Mouse (Mus musculus) neural tube, embryonic 12.5 days (tissue): ENCODE data around the gene Csf1. TPM values are rescaled to one million over a fixed set of nuclear protein-coding genes. Genes with fewer than 3 reads are reported as not detected.
A peak's percentile ranks its signal among the peaks of the same experiment; 100 is the strongest.

Experiments
- ATAC-seq: fragments of 200-750 bp; cut with Nextera tagmentation; 2 replicates; pipeline ENCODE4 v1.8.0; 2017; ENCODE audit warnings: low read depth, mild to moderate bottlenecking, moderate TSS enrichment, moderate library complexity; ENCODE audit not compliant: low FRiP score
- H3K27ac ChIP-seq: fragments of 300-500 bp; sonication (generic); 2 replicates; pipeline ENCODE4 v1.5.1; 2016
- H3K27me3 ChIP-seq: fragments of 300-500 bp; sonication (generic); replicated peaks from 2 replicates; pipeline ENCODE4 v1.6.1; 2016; ENCODE audit warnings: mild to moderate bottlenecking
- H3K36me3 ChIP-seq: fragments of 300-500 bp; sonication (generic); 2 replicates; pipeline ENCODE4 v1.6.1; 2016; ENCODE audit warnings: mild to moderate bottlenecking
- H3K4me1 ChIP-seq: fragments of 300-500 bp; sonication (generic); 2 replicates; pipeline ENCODE4 v1.6.1; 2016
- H3K4me2 ChIP-seq: fragments of 300-500 bp; sonication (generic); replicated peaks from 2 replicates; pipeline ENCODE4 v1.6.1; 2016; ENCODE audit warnings: mild to moderate bottlenecking
- H3K4me3 ChIP-seq: fragments of 300-500 bp; sonication (generic); 2 replicates; pipeline ENCODE4 v1.5.1; 2016
- H3K9ac ChIP-seq: fragments of 300-500 bp; sonication (generic); 2 replicates; pipeline ENCODE4 v1.6.1; 2016; ENCODE audit warnings: mild to moderate bottlenecking
- H3K9me3 ChIP-seq: fragments of 300-500 bp; sonication (generic); 2 replicates; pipeline ENCODE4 v1.6.1; 2016; ENCODE audit warnings: mild to moderate bottlenecking
- WGBS: fragments of 180-500 bp; shearing (Covaris S2); methylation state at CpG from one replicate; pipeline ENCODE4 v1.1.7; 2016; 5-methylcytosine and 5-hydroxymethylcytosine counted together
- polyA plus RNA-seq: library from polyadenylated mRNA; unstranded; fragments of >200 nt; fragmentation: Nextera tagmentation; extraction: Ambion mirVana; gene quantifications from 2 replicates; pipeline ENCODE4 v1.2.1, GENCODE M21; 2016

The Csf1 gene
- polyA plus RNA-seq, 1 experiment from 2014 or later, result 7.2 TPM

GRCm38 (mm10) chr3:107790766-107791303 lies 30.6 kb upstream of the Csf1 start:
- WGBS, result 88% methylated on average over 11 of the region's 11 CpGs

GRCm38 (mm10) chr3:107790227-107790626 lies 30.0 kb upstream of the Csf1 start:
- Histone ChIP-seq H3K27me3 (no peaks in the 10 kb centered on the region), H3K4me2 (no peak overlapping the region), H3K36me3 (no peaks in the 10 kb centered on the region), H3K9me3 (no peaks in the 10 kb centered on the region), H3K27ac (no peak overlapping the region), H3K4me1 (peaks cover 23% of the 10 kb centered on the region), H3K4me3 (no peak overlapping the region), H3K9ac (no peak overlapping the region)
- 87% methylated on average over 3 of the region's 3 CpGs for WGBS
- ATAC-seq, result no peak

More at GRCm38 (mm10) chr3:107790766-107791303, 30.6 kb upstream of the Csf1 start:
- peaks cover 23% of the 10 kb centered on the region for H3K4me1 ChIP-seq
- H3K36me3 ChIP-seq, result no peaks in the 10 kb centered on the region
- no peak overlapping the region for H3K4me3 ChIP-seq
- H3K27me3 ChIP-seq, result no peaks in the 10 kb centered on the region
- ATAC-seq, result no peak
- no peak overlapping the region for H3K4me2 ChIP-seq
- no peak overlapping the region for H3K9ac ChIP-seq
- H3K27ac ChIP-seq, result no peak overlapping the region
- no peaks in the 10 kb centered on the region for H3K9me3 ChIP-seq

GRCm38 (mm10) chr3:107788885-107789284 lies 28.6 kb upstream of the Csf1 start:
- H3K4me2 ChIP-seq, result no peak overlapping the region
- H3K36me3 ChIP-seq, result no peaks in the 10 kb centered on the region
- H3K4me1 ChIP-seq, result peaks cover 21% of the 10 kb centered on the region
- H3K4me3 ChIP-seq, result no peak overlapping the region
- H3K9me3 ChIP-seq, result no peaks in the 10 kb centered on the region
- H3K27ac ChIP-seq, result no peak overlapping the region
- no peak for ATAC-seq
- 67% methylated on average over 3 of the region's 3 CpGs for WGBS
- no peak overlapping the region for H3K9ac ChIP-seq
- H3K27me3 ChIP-seq, result no peaks in the 10 kb centered on the region

GRCm38 (mm10) chr3:107787613-107788501 lies 27.6 kb upstream of the Csf1 start:
- no peaks in the 10 kb centered on the region for H3K27me3 ChIP-seq
- H3K4me3 ChIP-seq, result no peak overlapping the region
- ATAC-seq, result 0 out of 2 replicates have a peak, but pooled peaks have one; percentile 12
- WGBS, result 69% methylated on average over 15 of the region's 15 CpGs
- H3K9me3 ChIP-seq, result no peaks in the 10 kb centered on the region
- H3K9ac ChIP-seq, result 0 out of 2 replicates have a peak overlapping the region, but pooled peaks have one; percentile 6
- peaks cover 12% of the 10 kb centered on the region for H3K4me1 ChIP-seq
- no peak overlapping the region for H3K27ac ChIP-seq
- peak overlapping the region; percentile 33; the same call in 1 of the 2 replicates for H3K4me2 ChIP-seq
- no peaks in the 10 kb centered on the region for H3K36me3 ChIP-seq

- no peaks in the 10 kb centered on the region for H3K9me3 ChIP-seq
- peak; percentile 49; the same call in 1 of the 2 replicates for ATAC-seq
- no peaks in the 10 kb centered on the region for H3K27me3 ChIP-seq
- H3K36me3 ChIP-seq, result no peaks in the 10 kb centered on the region
- 0 out of 2 replicates have a peak overlapping the region, but pooled peaks have one; percentile 6 for H3K9ac ChIP-seq
- WGBS, result 40% methylated on average over 11 of the region's 11 CpGs
- no peak overlapping the region for H3K27ac ChIP-seq
- peaks cover 12% of the 10 kb centered on the region for H3K4me1 ChIP-seq
- no peak overlapping the region for H3K4me3 ChIP-seq
- peak overlapping the region; percentile 33; the same call in 1 of the 2 replicates for H3K4me2 ChIP-seq
Observed at GRCm38 (mm10) chr3:107786980-107787612, 26.8 kb upstream of the Csf1 start.

GRCm38 (mm10) chr3:107786344-107786743 lies 26.1 kb upstream of the Csf1 start:
- Histone ChIP-seq H3K4me2 (no peak overlapping the region), H3K27me3 (no peaks in the 10 kb centered on the region), H3K36me3 (no peaks in the 10 kb centered on the region), H3K4me3 (no peak overlapping the region), H3K9me3 (no peaks in the 10 kb centered on the region), H3K27ac (no peak overlapping the region), H3K9ac (no peak overlapping the region), H3K4me1 (peaks cover 12% of the 10 kb centered on the region)
- no peak for ATAC-seq
- WGBS, result 94% methylated on average over 1 of the region's 1 CpGs

- H3K4me1 ChIP-seq, result peaks cover 12% of the 10 kb centered on the region
- H3K9ac ChIP-seq, result no peak overlapping the region
- ATAC-seq, result no peak
- H3K27ac ChIP-seq, result no peak overlapping the region
- no peaks in the 10 kb centered on the region for H3K27me3 ChIP-seq
- H3K36me3 ChIP-seq, result no peaks in the 10 kb centered on the region
- no peak overlapping the region for H3K4me2 ChIP-seq
- 85% methylated on average over 4 of the region's 4 CpGs for WGBS
- H3K4me3 ChIP-seq, result no peak overlapping the region
- no peaks in the 10 kb centered on the region for H3K9me3 ChIP-seq
Observed at GRCm38 (mm10) chr3:107785546-107785945, 25.3 kb upstream of the Csf1 start.

- no peaks in the 10 kb centered on the region for H3K9me3 ChIP-seq
- peaks cover 12% of the 10 kb centered on the region for H3K4me1 ChIP-seq
- WGBS, result 94% methylated on average over 3 of the region's 3 CpGs
- no peak overlapping the region for H3K4me3 ChIP-seq
- no peak for ATAC-seq
- H3K36me3 ChIP-seq, result no peaks in the 10 kb centered on the region
- H3K4me2 ChIP-seq, result no peak overlapping the region
- no peaks in the 10 kb centered on the region for H3K27me3 ChIP-seq
- no peak overlapping the region for H3K27ac ChIP-seq
- H3K9ac ChIP-seq, result no peak overlapping the region
Observed at GRCm38 (mm10) chr3:107783315-107783714, 23.0 kb upstream of the Csf1 start.

- no peak for ATAC-seq
- Histone ChIP-seq H3K4me2 (no peak overlapping the region), H3K27me3 (no peaks in the 10 kb centered on the region), H3K4me1 (peaks cover 3% of the 10 kb centered on the region; the same call in 1 of the 2 replicates), H3K27ac (no peak overlapping the region), H3K9me3 (no peaks in the 10 kb centered on the region), H3K36me3 (no peaks in the 10 kb centered on the region), H3K9ac (no peak overlapping the region), H3K4me3 (no peak overlapping the region)
- WGBS, result 95% methylated on average over 5 of the region's 5 CpGs
Observed at GRCm38 (mm10) chr3:107781304-107781703, 21.0 kb upstream of the Csf1 start.

- Histone ChIP-seq H3K9me3 (no peaks in the 10 kb centered on the region), H3K27ac (no peak overlapping the region), H3K4me1 (peaks cover 7% of the 10 kb centered on the region; the same call in 1 of the 2 replicates), H3K9ac (no peak overlapping the region), H3K36me3 (no peaks in the 10 kb centered on the region), H3K4me3 (no peak overlapping the region), H3K4me2 (no peak overlapping the region), H3K27me3 (no peaks in the 10 kb centered on the region)
- WGBS, result 88% methylated on average over 6 of the region's 6 CpGs
- ATAC-seq, result no peak
Observed at GRCm38 (mm10) chr3:107778016-107778415, 17.7 kb upstream of the Csf1 start.

- Histone ChIP-seq H3K9me3 (no peaks in the 10 kb centered on the region), H3K36me3 (no peaks in the 10 kb centered on the region), H3K27ac (no peak overlapping the region), H3K4me3 (no peak overlapping the region), H3K27me3 (no peaks in the 10 kb centered on the region), H3K9ac (no peak overlapping the region), H3K4me1 (peaks cover 7% of the 10 kb centered on the region; the same call in 1 of the 2 replicates), H3K4me2 (no peak overlapping the region)
- WGBS, result 11% methylated on average over 3 of the region's 3 CpGs
- no peak for ATAC-seq
Observed at GRCm38 (mm10) chr3:107776295-107776694, 16.0 kb upstream of the Csf1 start.

- Histone ChIP-seq H3K4me2 (no peak overlapping the region), H3K27me3 (no peaks in the 10 kb centered on the region), H3K27ac (no peak overlapping the region), H3K4me1 (peaks cover 7% of the 10 kb centered on the region; the same call in 1 of the 2 replicates), H3K9me3 (no peaks in the 10 kb centered on the region), H3K9ac (no peak overlapping the region), H3K4me3 (no peak overlapping the region), H3K36me3 (no peaks in the 10 kb centered on the region)
- 39% methylated on average over 3 of the region's 3 CpGs for WGBS
- no peak for ATAC-seq
Observed at GRCm38 (mm10) chr3:107775736-107776135, 15.5 kb upstream of the Csf1 start.
